Mouse (Mus musculus): ENCODE data around the gene Arid1b. TPM values are rescaled to one million over a fixed set of nuclear protein-coding genes. Genes with fewer than 3 reads are reported as not detected.

Gene Arid1b
- polyA plus RNA-seq, 1 experiment from 2014 or later = 22.3 TPM

GRCm38 (mm10) chr17:5179412-5179811 is 185.3 kb downstream of the Arid1b start:
- Histone ChIP-seq H3K4me2 (replicated peaks) (no peak overlapping the region), H3K27ac (no peak overlapping the region), H3K36me3 (no peaks in the 10 kb centered on the region), H3K9me3 (replicated peaks) (no peaks in the 10 kb centered on the region), H3K9ac (no peak overlapping the region), H3K27me3 (no peaks in the 10 kb centered on the region), H3K4me1 (peaks cover 39% of the 10 kb centered on the region), H3K4me3 (no peak overlapping the region)
- no peak for ATAC-seq (ENCODE audit: low FRiP score)
- WGBS = 82% methylated on average over 5 of the region's 5 CpGs

- Histone ChIP-seq H3K4me2 (replicated peaks) (no peak overlapping the region), H3K9ac (no peak overlapping the region), H3K4me3 (no peak overlapping the region), H3K27ac (no peak overlapping the region), H3K36me3 (no peaks in the 10 kb centered on the region), H3K4me1 (peaks cover 45% of the 10 kb centered on the region), H3K9me3 (replicated peaks) (no peaks in the 10 kb centered on the region), H3K27me3 (no peaks in the 10 kb centered on the region)
- WGBS = 88% methylated on average over 4 of the region's 4 CpGs
- ATAC-seq (ENCODE audit: low FRiP score) = no peak
Measured at GRCm38 (mm10) chr17:5179925-5180525, 185.9 kb downstream of the Arid1b start.

GRCm38 (mm10) chr17:5180925-5181324 is 186.8 kb downstream of the Arid1b start:
- Histone ChIP-seq H3K9me3 (replicated peaks) (no peaks in the 10 kb centered on the region), H3K4me3 (no peak overlapping the region), H3K27me3 (no peaks in the 10 kb centered on the region), H3K4me2 (replicated peaks) (no peak overlapping the region), H3K27ac (no peak overlapping the region), H3K4me1 (peaks cover 39% of the 10 kb centered on the region), H3K36me3 (no peaks in the 10 kb centered on the region), H3K9ac (no peak overlapping the region)
- WGBS = 94% methylated on average over 6 of the region's 6 CpGs
- ATAC-seq (ENCODE audit: low FRiP score) = no peak

- H3K9ac ChIP-seq = no peak overlapping the region
- peaks cover 45% of the 10 kb centered on the region for H3K4me1 ChIP-seq
- no peak overlapping the region for H3K27ac ChIP-seq
- H3K36me3 ChIP-seq = no peaks in the 10 kb centered on the region
- H3K4me2 ChIP-seq (replicated peaks) = no peak overlapping the region
- H3K4me3 ChIP-seq = no peak overlapping the region
- H3K27me3 ChIP-seq = no peaks in the 10 kb centered on the region
- no peak for ATAC-seq (ENCODE audit: low FRiP score)
- H3K9me3 ChIP-seq (replicated peaks) = no peaks in the 10 kb centered on the region
- 89% methylated on average over 4 of the region's 4 CpGs for WGBS
Measured at GRCm38 (mm10) chr17:5182493-5182892, 188.4 kb downstream of the Arid1b start.

GRCm38 (mm10) chr17:5185501-5185900 is 191.4 kb downstream of the Arid1b start:
- H3K27ac ChIP-seq = no peak overlapping the region
- no peak for ATAC-seq (ENCODE audit: low FRiP score)

GRCm38 (mm10) chr17:5187546-5187945 is 193.4 kb downstream of the Arid1b start:
- Histone ChIP-seq H3K4me3 (no peak overlapping the region), H3K4me1 (peaks cover 39% of the 10 kb centered on the region), H3K9me3 (replicated peaks) (no peaks in the 10 kb centered on the region), H3K36me3 (no peaks in the 10 kb centered on the region), H3K27ac (no peak overlapping the region), H3K9ac (no peak overlapping the region), H3K27me3 (no peaks in the 10 kb centered on the region), H3K4me2 (replicated peaks) (no peak overlapping the region)
- 69% methylated on average over 2 of the region's 2 CpGs for WGBS
- ATAC-seq (ENCODE audit: low FRiP score) = no peak

More at GRCm38 (mm10) chr17:5185501-5185900, 191.4 kb downstream of the Arid1b start:
- H3K36me3 ChIP-seq = no peaks in the 10 kb centered on the region
- H3K4me3 ChIP-seq = no peak overlapping the region
- no peaks in the 10 kb centered on the region for H3K9me3 ChIP-seq (replicated peaks)
- no peak overlapping the region for H3K9ac ChIP-seq
- 87% methylated on average over 4 of the region's 4 CpGs for WGBS
- H3K4me1 ChIP-seq = peaks cover 48% of the 10 kb centered on the region
- no peak overlapping the region for H3K4me2 ChIP-seq (replicated peaks)
- no peaks in the 10 kb centered on the region for H3K27me3 ChIP-seq

- Histone ChIP-seq H3K9ac (no peak overlapping the region), H3K27ac (no peak overlapping the region), H3K9me3 (replicated peaks) (no peaks in the 10 kb centered on the region), H3K4me3 (no peak overlapping the region), H3K36me3 (no peaks in the 10 kb centered on the region), H3K27me3 (no peaks in the 10 kb centered on the region), H3K4me1 (peaks cover 36% of the 10 kb centered on the region), H3K4me2 (replicated peaks) (no peak overlapping the region)
- WGBS = 75% methylated on average over 7 of the region's 7 CpGs
- no peak for ATAC-seq (ENCODE audit: low FRiP score)
Measured at GRCm38 (mm10) chr17:5188400-5188799, 194.3 kb downstream of the Arid1b start.

GRCm38 (mm10) chr17:5189551-5190351 is 195.6 kb downstream of the Arid1b start:
- Histone ChIP-seq H3K4me3 (peak overlapping the region; percentile 56), H3K36me3 (no peaks in the 10 kb centered on the region), H3K4me2 (replicated peaks) (peak overlapping the region; percentile 83), H3K9me3 (replicated peaks) (no peaks in the 10 kb centered on the region), H3K27ac (peak overlapping the region; percentile 96), H3K4me1 (peaks cover 31% of the 10 kb centered on the region), H3K9ac (peak overlapping the region; percentile 71), H3K27me3 (no peaks in the 10 kb centered on the region)
- ATAC-seq (ENCODE audit: low FRiP score) = peak; percentile 97
- 1% methylated on average over 40 of the region's 40 CpGs for WGBS

GRCm38 (mm10) chr17:5190367-5190766 is 196.2 kb downstream of the Arid1b start:
- ATAC-seq (ENCODE audit: low FRiP score) = 0 out of 2 replicates have a peak, but pooled peaks have one; percentile 0
- no peaks in the 10 kb centered on the region for H3K27me3 ChIP-seq
- H3K4me2 ChIP-seq (replicated peaks) = peak overlapping the region; percentile 83
- H3K9me3 ChIP-seq (replicated peaks) = no peaks in the 10 kb centered on the region
- WGBS = 29% methylated on average over 3 of the region's 3 CpGs
- peak overlapping the region; percentile 71 for H3K9ac ChIP-seq
- peak overlapping the region; percentile 96 for H3K27ac ChIP-seq
- H3K4me3 ChIP-seq = peak overlapping the region; percentile 56
- H3K36me3 ChIP-seq = no peaks in the 10 kb centered on the region
- peaks cover 30% of the 10 kb centered on the region for H3K4me1 ChIP-seq

- no peak overlapping the region for H3K9ac ChIP-seq
- no peaks in the 10 kb centered on the region for H3K27me3 ChIP-seq
- WGBS = 82% methylated on average over 8 of the region's 8 CpGs
- no peaks in the 10 kb centered on the region for H3K36me3 ChIP-seq
- peaks cover 38% of the 10 kb centered on the region for H3K4me1 ChIP-seq
- no peaks in the 10 kb centered on the region for H3K9me3 ChIP-seq (replicated peaks)
- H3K27ac ChIP-seq = 0 out of 2 replicates have a peak overlapping the region, but pooled peaks have one; percentile 12
- H3K4me3 ChIP-seq = no peak overlapping the region
- no peak overlapping the region for H3K4me2 ChIP-seq (replicated peaks)
- ATAC-seq (ENCODE audit: low FRiP score) = no peak
Measured at GRCm38 (mm10) chr17:5194157-5194916, 200.2 kb downstream of the Arid1b start.

GRCm38 (mm10) chr17:5195397-5195796 is 201.3 kb downstream of the Arid1b start:
- Histone ChIP-seq H3K27ac (no peak overlapping the region), H3K4me2 (replicated peaks) (no peak overlapping the region), H3K9me3 (replicated peaks) (no peaks in the 10 kb centered on the region), H3K4me1 (peaks cover 30% of the 10 kb centered on the region), H3K4me3 (no peak overlapping the region), H3K9ac (no peak overlapping the region), H3K36me3 (no peaks in the 10 kb centered on the region), H3K27me3 (no peaks in the 10 kb centered on the region)
- 64% methylated on average over 5 of the region's 5 CpGs for WGBS
- no peak for ATAC-seq (ENCODE audit: low FRiP score)

- Histone ChIP-seq H3K4me1 (peaks cover 28% of the 10 kb centered on the region), H3K27ac (no peak overlapping the region)
- WGBS = 67% methylated on average over 10 of the region's 10 CpGs
Measured at GRCm38 (mm10) chr17:5196005-5196404, 201.9 kb downstream of the Arid1b start.

More at GRCm38 (mm10) chr17:5196005-5196404, 201.9 kb downstream of the Arid1b start:
- Histone ChIP-seq H3K36me3 (no peaks in the 10 kb centered on the region), H3K4me2 (replicated peaks) (no peak overlapping the region), H3K9me3 (replicated peaks) (no peaks in the 10 kb centered on the region), H3K9ac (no peak overlapping the region), H3K27me3 (no peaks in the 10 kb centered on the region), H3K4me3 (no peak overlapping the region)
- ATAC-seq (ENCODE audit: low FRiP score) = 0 out of 2 replicates have a peak, but pooled peaks have one; percentile 33

Measured in hindbrain, embryonic 12.5 days (tissue).